Comparison of ENCODE assay signal across 8 mouse cellular contexts in the genomic region with DNA sequence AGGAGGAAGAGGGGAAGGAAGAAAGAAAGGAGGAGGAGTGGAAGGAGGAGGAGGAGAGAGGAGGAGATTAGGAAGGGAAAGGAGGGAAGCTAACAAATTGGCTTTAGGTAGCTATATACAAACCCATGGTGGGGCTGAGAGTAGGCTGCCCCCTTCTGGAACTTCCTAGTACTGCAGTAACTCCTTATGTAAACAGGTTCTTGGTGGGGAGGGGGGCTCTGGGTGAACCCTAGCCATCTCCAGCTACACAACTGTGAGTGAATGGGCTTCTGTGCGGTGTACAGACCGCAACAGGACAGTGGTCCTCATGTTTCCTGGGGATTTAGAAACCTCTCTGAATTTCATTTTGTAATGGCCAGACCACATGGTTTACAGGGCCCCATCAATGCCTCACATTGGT. TPM values are rescaled to one million over a fixed set of nuclear protein-coding genes. Genes with fewer than 3 reads are reported as not detected.
DNase-seq lines count a peak whose midpoint lies in the region; ATAC-seq and TF ChIP-seq lines count a peak whose summit lies in the region.

No protein-coding gene starts in this region.

- no peaks in the 10 kb centered on the region for H3K36me3 ChIP-seq in heart, embryonic 11.5 days (ENCODE audit: control insufficient read depth, insufficient read depth, low read length)

- no peak overlapping the region for H3K4me3 ChIP-seq in heart, embryonic 11.5 days (ENCODE audit: low read depth, low read length)
- no peak overlapping the region for H3K4me3 ChIP-seq in cortical plate, adult 2 months (ENCODE audit: insufficient read depth, low read length)

- no peak overlapping the region for H3K9ac ChIP-seq in heart, embryonic 11.5 days (ENCODE audit: low read depth, low read length)

- no peak overlapping the region for H3K4me2 ChIP-seq in heart, embryonic 11.5 days

- DNase-seq in heart, adult 11 months, result peak; percentile 93
- DNase-seq in A20 (ENCODE audit: low read depth, low spot score) (peak; percentile 77), adipocyte (ENCODE audit: low spot score) (peak; percentile 79)
- DNase-seq in kidney, adult 8-10 months, result peak; percentile 18 to 56
- DNase-seq in lung, postnatal 36 days, result peak; percentile 88
- peak; percentile 63 for DNase-seq in testis, postnatal 10 days (ENCODE audit: low spot score)

- H3K27ac ChIP-seq in heart, embryonic 11.5 days (ENCODE audit: low read depth, low read length), result no peak overlapping the region
- no peak overlapping the region for H3K27ac ChIP-seq in cortical plate, adult 2 months (ENCODE audit: insufficient read depth, low read length)

- no peak for TF ChIP-seq POLR2A in cortical plate, adult 2 months (IDR thresholded peaks at IDR 0.05; ENCODE audit: extremely low read depth, insufficient read depth, low read length)

- ATAC-seq in heart, embryonic 11.5 days (replicated peaks; ENCODE audit: insufficient number of reproducible peaks, low FRiP score, low TSS enrichment), result no peak

- H3K9me3 ChIP-seq in heart, embryonic 11.5 days (replicated peaks; ENCODE audit: control insufficient read depth, low read length), result no peaks in the 10 kb centered on the region

- no peaks in the 10 kb centered on the region for H3K27me3 ChIP-seq in heart, embryonic 11.5 days (ENCODE audit: control insufficient read depth, insufficient read depth, low read length)

- 29% methylated on average over 2 of the region's 2 CpGs for WGBS in heart, embryonic 11.5 days (ENCODE audit: insufficient replicate concordance)

- peak; percentile 52 for TF ChIP-seq CTCF in cortical plate, adult 2 months (IDR thresholded peaks at IDR 0.05; ENCODE audit: extremely low read depth, insufficient read depth, low read length)

- H3K4me1 ChIP-seq in heart, embryonic 11.5 days (ENCODE audit: control insufficient read depth, insufficient read depth, low read length), result no peaks in the 10 kb centered on the region; the same call in 1 of the 2 replicates
- no peaks in the 10 kb centered on the region for H3K4me1 ChIP-seq in cortical plate, adult 2 months (ENCODE audit: control insufficient read depth, insufficient read depth, low read length)

RNA-seq across cellular contexts. Expression of a gene that starts 24.6 kb away (rescaled TPM):
- 34.3 and 40.4 TPM in 2 replicates for polyA plus RNA-seq in heart, embryonic 11.5 days (2014; fragmentation: Nextera tagmentation; extraction: Ambion mirVana)
- 64.4 and 65.6 TPM in 2 replicates for polyA plus RNA-seq in cortical plate, adult 2 months (2012; rRNA removed)

RNA-seq across cellular contexts. Expression of a gene that starts 31.5 kb away (rescaled TPM):
- 23.4 and 27.4 TPM in 2 replicates for polyA plus RNA-seq in heart, embryonic 11.5 days (2014; fragmentation: Nextera tagmentation; extraction: Ambion mirVana)
- polyA plus RNA-seq in cortical plate, adult 2 months (2012; rRNA removed), result 12.3 and 12.9 TPM in 2 replicates

RNA-seq across cellular contexts. Expression of a gene that starts 38.6 kb away (rescaled TPM):
- polyA plus RNA-seq in heart, embryonic 11.5 days (2014; fragmentation: Nextera tagmentation; extraction: Ambion mirVana), result 0.53 TPM in 1 of 2 replicates, not detected in the other
- polyA plus RNA-seq in cortical plate, adult 2 months (2012; rRNA removed), result 1.7 and 3.0 TPM in 2 replicates

Comparison
In these comparisons a context has a peak if more than half of its experiments do, and no peak if none do; other contexts are left out.
1. DNase-seq: peak in every context shown above with its lines; median percentile 93 in heart, adult 11 months; 88 in lung, postnatal 36 days; 79 in adipocyte; 77 in A20; 63 in testis, postnatal 10 days; 37 in kidney, adult 8-10 months.